Mouse (Mus musculus): ENCODE results near the gene Cxxc4. TPM values are rescaled to one million over a fixed set of nuclear protein-coding genes. Genes with fewer than 3 reads are reported as not detected.

The Cxxc4 gene
- total and polyA plus RNA-seq, 3 experiments, result 0.22 TPM; not detected in 2

DNA sequence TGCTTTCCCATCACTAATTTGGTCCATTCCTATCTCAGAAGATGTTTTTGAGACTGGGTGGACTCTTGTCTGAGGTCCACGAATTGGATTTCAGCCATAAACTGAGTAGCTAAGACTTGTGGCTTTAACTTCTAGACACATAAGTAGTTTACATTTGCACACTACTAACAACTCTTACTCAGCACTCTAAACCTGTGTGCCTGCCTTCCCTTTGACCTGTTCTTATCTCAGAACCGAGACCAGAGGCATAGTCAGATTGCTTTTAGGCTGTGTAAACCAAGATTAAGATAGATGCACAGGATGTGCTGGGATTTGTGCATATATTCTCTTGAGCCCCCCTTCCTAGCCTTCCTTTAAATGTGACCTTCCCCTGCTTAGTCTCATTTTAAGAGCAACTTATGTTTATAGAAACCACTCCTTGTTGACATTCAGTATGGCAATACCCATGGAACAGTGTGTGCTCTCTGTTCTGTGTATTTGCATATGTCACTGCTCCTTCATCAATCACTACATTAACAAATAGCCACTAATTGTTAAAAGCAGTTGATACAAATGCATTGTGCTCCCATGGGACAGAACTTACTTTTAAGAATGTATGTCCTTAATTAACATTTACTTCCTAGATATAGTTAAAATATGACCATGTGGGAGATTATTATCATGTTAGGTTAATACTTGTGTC lies 7.0 kb downstream of the Cxxc4 start:
- no peak for TF ChIP-seq GATA2 (IDR thresholded peaks at IDR 0.05; ENCODE audit: borderline replicate concordance, low read depth, low read length)
- no peak for TF ChIP-seq GATA1 (IDR thresholded peaks at IDR 0.05; ENCODE audit: borderline replicate concordance, low read length)
- TF ChIP-seq TAL1 (conservative IDR thresholded peaks at IDR 0.05; ENCODE audit: low read depth, low read length), result no peak
- no peak for TF ChIP-seq CTCF (IDR thresholded peaks at IDR 0.05; ENCODE audit: low read depth, low read length)
- no peak for TF ChIP-seq POLR2AphosphoS5 (IDR thresholded peaks at IDR 0.05; ENCODE audit: insufficient replicate concordance, low read depth, low read length)
- H3K4me1 ChIP-seq (ENCODE audit: insufficient read depth, low read depth, low read length), result no peaks in the 10 kb centered on the region
- H3K27me3 ChIP-seq (ENCODE audit: insufficient read depth, low read length), result no peaks in the 10 kb centered on the region
- no peak overlapping the region for H3K4me3 ChIP-seq (ENCODE audit: low read depth, low read length)
- peaks cover 21% of the 10 kb centered on the region for H3K9me3 ChIP-seq (replicated peaks)
- DNase-seq (ENCODE audit: low spot score), result no peak
- no peak for ATAC-seq (ENCODE audit: extremely low read depth, insufficient number of reproducible peaks, low FRiP score, poor library complexity, severe bottlenecking)
- H3K36me3 ChIP-seq (replicated peaks), result no peaks in the 10 kb centered on the region

- ATAC-seq (ENCODE audit: extremely low read depth, insufficient number of reproducible peaks, low FRiP score, poor library complexity, severe bottlenecking) (no peak), DNase-seq (ENCODE audit: low spot score) (no peak)
- Histone ChIP-seq H3K27me3 (ENCODE audit: insufficient read depth, low read length) (no peaks in the 10 kb centered on the region), H3K4me1 (ENCODE audit: insufficient read depth, low read depth, low read length) (no peaks in the 10 kb centered on the region), H3K9me3 (replicated peaks) (peaks cover 18% of the 10 kb centered on the region), H3K4me3 (ENCODE audit: low read depth, low read length) (no peak overlapping the region), H3K36me3 (replicated peaks) (no peaks in the 10 kb centered on the region)
- TF ChIP-seq GATA1 (IDR thresholded peaks at IDR 0.05; ENCODE audit: borderline replicate concordance, low read length) (no peak), POLR2AphosphoS5 (IDR thresholded peaks at IDR 0.05; ENCODE audit: insufficient replicate concordance, low read depth, low read length) (no peak), CTCF (IDR thresholded peaks at IDR 0.05; ENCODE audit: low read depth, low read length) (no peak), GATA2 (IDR thresholded peaks at IDR 0.05; ENCODE audit: borderline replicate concordance, low read depth, low read length) (no peak), TAL1 (conservative IDR thresholded peaks at IDR 0.05; ENCODE audit: low read depth, low read length) (no peak)
Observed at GRCm38 (mm10) chr3:134243850-134244247, 7.6 kb downstream of the Cxxc4 start.

DNA sequence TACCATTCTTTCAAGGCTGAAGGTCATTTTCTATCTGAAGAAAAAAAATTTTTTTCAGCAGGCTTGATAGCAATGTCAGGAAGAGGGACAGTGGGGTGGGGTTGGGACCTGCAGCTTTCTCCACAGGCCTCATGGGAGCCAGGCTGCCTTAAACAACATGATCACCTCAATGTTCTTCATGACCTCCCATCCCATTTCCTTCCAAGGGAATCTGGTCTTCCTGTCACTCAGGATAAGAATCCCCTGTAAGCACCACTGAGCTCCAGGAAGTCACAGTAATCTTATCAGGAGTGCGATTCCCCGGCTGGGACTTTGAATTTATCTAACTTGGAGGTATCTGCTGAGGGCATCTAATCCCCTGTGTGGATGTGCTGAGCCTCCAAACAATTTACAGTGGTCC lies 17.9 kb downstream of the Cxxc4 start:
- no peaks in the 10 kb centered on the region for H3K4me1 ChIP-seq (ENCODE audit: insufficient read depth, low read depth, low read length)
- DNase-seq (ENCODE audit: low spot score), result no peak
- no peaks in the 10 kb centered on the region; the same call in 1 of the 2 replicates for H3K9me3 ChIP-seq (replicated peaks)
- no peak overlapping the region for H3K4me3 ChIP-seq (ENCODE audit: low read depth, low read length)
- no peak for TF ChIP-seq GATA1 (IDR thresholded peaks at IDR 0.05; ENCODE audit: borderline replicate concordance, low read length)
- no peak for TF ChIP-seq POLR2AphosphoS5 (IDR thresholded peaks at IDR 0.05; ENCODE audit: insufficient replicate concordance, low read depth, low read length)
- no peak for TF ChIP-seq GATA2 (IDR thresholded peaks at IDR 0.05; ENCODE audit: borderline replicate concordance, low read depth, low read length)
- no peak for TF ChIP-seq TAL1 (conservative IDR thresholded peaks at IDR 0.05; ENCODE audit: low read depth, low read length)
- TF ChIP-seq CTCF (IDR thresholded peaks at IDR 0.05; ENCODE audit: low read depth, low read length), result no peak
- H3K27me3 ChIP-seq (ENCODE audit: insufficient read depth, low read length), result no peaks in the 10 kb centered on the region
- no peaks in the 10 kb centered on the region for H3K36me3 ChIP-seq (replicated peaks)
- no peak for ATAC-seq (ENCODE audit: extremely low read depth, insufficient number of reproducible peaks, low FRiP score, poor library complexity, severe bottlenecking)

DNA sequence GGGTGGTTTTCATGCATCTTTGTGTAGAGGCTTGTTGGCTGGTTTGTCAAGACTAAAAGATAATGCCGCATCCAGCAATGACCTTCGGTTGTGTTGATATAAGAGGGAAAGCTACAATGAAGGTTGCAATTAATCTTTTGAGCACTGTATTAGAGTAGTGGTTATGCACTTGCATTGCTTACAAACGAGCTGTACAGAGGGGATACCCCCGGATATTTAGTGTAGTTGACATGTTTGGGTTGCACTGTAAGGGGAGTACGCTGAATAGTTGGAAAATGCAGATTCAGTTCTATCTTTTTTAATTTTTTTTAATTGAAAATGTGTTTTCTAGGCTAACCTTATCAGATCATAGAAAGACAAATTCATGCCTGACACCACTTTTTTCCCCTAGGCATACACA lies 22.4 kb downstream of the Cxxc4 start:
- H3K27me3 ChIP-seq (ENCODE audit: insufficient read depth, low read length), result no peaks in the 10 kb centered on the region
- DNase-seq (ENCODE audit: low spot score), result no peak
- no peak for TF ChIP-seq GATA1 (IDR thresholded peaks at IDR 0.05; ENCODE audit: borderline replicate concordance, low read length)
- no peak for TF ChIP-seq TAL1 (conservative IDR thresholded peaks at IDR 0.05; ENCODE audit: low read depth, low read length)
- TF ChIP-seq POLR2AphosphoS5 (IDR thresholded peaks at IDR 0.05; ENCODE audit: insufficient replicate concordance, low read depth, low read length), result no peak
- no peak overlapping the region for H3K4me3 ChIP-seq (ENCODE audit: low read depth, low read length)
- H3K9me3 ChIP-seq (replicated peaks), result no peaks in the 10 kb centered on the region; the same call in 1 of the 2 replicates
- ATAC-seq (ENCODE audit: extremely low read depth, insufficient number of reproducible peaks, low FRiP score, poor library complexity, severe bottlenecking), result no peak
- H3K4me1 ChIP-seq (ENCODE audit: insufficient read depth, low read depth, low read length), result no peaks in the 10 kb centered on the region
- H3K36me3 ChIP-seq (replicated peaks), result no peaks in the 10 kb centered on the region

DNA sequence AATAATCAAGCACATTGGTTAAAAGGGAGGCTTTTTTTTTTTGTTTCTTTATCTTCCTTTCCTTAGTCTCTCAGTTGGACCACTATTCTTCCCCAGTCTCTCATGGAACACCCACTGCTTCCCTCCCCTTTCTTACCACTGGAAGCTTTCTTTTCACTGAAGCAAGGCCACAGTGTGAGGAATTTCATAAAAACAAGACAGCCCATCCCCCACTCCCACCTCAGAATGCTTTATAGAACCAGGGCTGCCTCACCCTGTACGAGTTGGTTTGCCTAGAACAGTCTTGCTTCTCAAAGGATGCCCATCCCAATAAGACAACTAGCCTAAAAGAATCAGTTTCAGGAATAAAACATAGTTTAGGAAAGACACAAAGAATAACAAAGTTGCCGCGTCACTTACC lies 23.0 kb downstream of the Cxxc4 start:
- no peaks in the 10 kb centered on the region for H3K4me1 ChIP-seq (ENCODE audit: insufficient read depth, low read depth, low read length)
- DNase-seq (ENCODE audit: low spot score), result no peak
- no peaks in the 10 kb centered on the region for H3K36me3 ChIP-seq (replicated peaks)
- H3K4me3 ChIP-seq (ENCODE audit: low read depth, low read length), result no peak overlapping the region
- no peak for ATAC-seq (ENCODE audit: extremely low read depth, insufficient number of reproducible peaks, low FRiP score, poor library complexity, severe bottlenecking)
- no peaks in the 10 kb centered on the region; the same call in 1 of the 2 replicates for H3K9me3 ChIP-seq (replicated peaks)
- TF ChIP-seq GATA2 (IDR thresholded peaks at IDR 0.05; ENCODE audit: borderline replicate concordance, low read depth, low read length), result no peak
- no peak for TF ChIP-seq POLR2AphosphoS5 (IDR thresholded peaks at IDR 0.05; ENCODE audit: insufficient replicate concordance, low read depth, low read length)
- TF ChIP-seq GATA1 (IDR thresholded peaks at IDR 0.05; ENCODE audit: borderline replicate concordance, low read length), result no peak
- no peak for TF ChIP-seq TAL1 (conservative IDR thresholded peaks at IDR 0.05; ENCODE audit: low read depth, low read length)
- no peak for TF ChIP-seq CTCF (IDR thresholded peaks at IDR 0.05; ENCODE audit: low read depth, low read length)
- H3K27me3 ChIP-seq (ENCODE audit: insufficient read depth, low read length), result no peaks in the 10 kb centered on the region

DNA sequence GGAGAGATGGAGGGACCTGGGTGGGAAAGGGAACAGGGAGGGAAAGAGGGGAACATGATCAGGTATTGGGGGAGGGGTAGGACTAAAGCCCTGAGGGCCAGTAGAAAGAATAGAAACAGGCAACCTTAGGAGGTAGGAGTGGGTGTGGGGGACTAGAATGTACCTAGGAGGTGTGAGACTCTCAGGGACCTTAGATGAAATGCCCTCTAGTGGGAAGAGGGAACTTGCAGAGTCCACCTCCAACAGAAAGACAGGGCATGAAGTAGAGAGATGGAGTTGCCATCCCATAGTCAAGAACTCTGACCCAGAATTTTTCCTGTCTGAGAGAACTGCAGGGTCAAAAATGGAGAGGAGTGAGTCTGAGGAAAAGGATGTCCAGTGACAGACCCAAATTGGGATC lies 43.4 kb downstream of the Cxxc4 start:
- Histone ChIP-seq H3K4me1 (ENCODE audit: insufficient read depth, low read depth, low read length) (no peaks in the 10 kb centered on the region), H3K9me3 (replicated peaks) (0 out of 2 replicates have a peak, but pooled peaks cover 2% of the 10 kb centered on the region), H3K4me3 (ENCODE audit: low read depth, low read length) (no peak overlapping the region), H3K27me3 (ENCODE audit: insufficient read depth, low read length) (no peaks in the 10 kb centered on the region), H3K36me3 (replicated peaks) (no peaks in the 10 kb centered on the region)
- TF ChIP-seq CTCF (IDR thresholded peaks at IDR 0.05; ENCODE audit: low read depth, low read length) (no peak), TAL1 (conservative IDR thresholded peaks at IDR 0.05; ENCODE audit: low read depth, low read length) (no peak), GATA2 (IDR thresholded peaks at IDR 0.05; ENCODE audit: borderline replicate concordance, low read depth, low read length) (no peak), GATA1 (IDR thresholded peaks at IDR 0.05; ENCODE audit: borderline replicate concordance, low read length) (no peak), POLR2AphosphoS5 (IDR thresholded peaks at IDR 0.05; ENCODE audit: insufficient replicate concordance, low read depth, low read length) (no peak)
- no peak for DNase-seq (ENCODE audit: low spot score)
- no peak for ATAC-seq (ENCODE audit: extremely low read depth, insufficient number of reproducible peaks, low FRiP score, poor library complexity, severe bottlenecking)
